Mouse (Mus musculus) liver (tissue): ENCODE data around the gene Hoxd11.

Experiments
- DNase-seq: peaks from one replicate; pipeline ENCODE4 v3.0.0-alpha.2; 2020; ENCODE audit warnings: mixed read lengths

Gene Hoxd11

DNA sequence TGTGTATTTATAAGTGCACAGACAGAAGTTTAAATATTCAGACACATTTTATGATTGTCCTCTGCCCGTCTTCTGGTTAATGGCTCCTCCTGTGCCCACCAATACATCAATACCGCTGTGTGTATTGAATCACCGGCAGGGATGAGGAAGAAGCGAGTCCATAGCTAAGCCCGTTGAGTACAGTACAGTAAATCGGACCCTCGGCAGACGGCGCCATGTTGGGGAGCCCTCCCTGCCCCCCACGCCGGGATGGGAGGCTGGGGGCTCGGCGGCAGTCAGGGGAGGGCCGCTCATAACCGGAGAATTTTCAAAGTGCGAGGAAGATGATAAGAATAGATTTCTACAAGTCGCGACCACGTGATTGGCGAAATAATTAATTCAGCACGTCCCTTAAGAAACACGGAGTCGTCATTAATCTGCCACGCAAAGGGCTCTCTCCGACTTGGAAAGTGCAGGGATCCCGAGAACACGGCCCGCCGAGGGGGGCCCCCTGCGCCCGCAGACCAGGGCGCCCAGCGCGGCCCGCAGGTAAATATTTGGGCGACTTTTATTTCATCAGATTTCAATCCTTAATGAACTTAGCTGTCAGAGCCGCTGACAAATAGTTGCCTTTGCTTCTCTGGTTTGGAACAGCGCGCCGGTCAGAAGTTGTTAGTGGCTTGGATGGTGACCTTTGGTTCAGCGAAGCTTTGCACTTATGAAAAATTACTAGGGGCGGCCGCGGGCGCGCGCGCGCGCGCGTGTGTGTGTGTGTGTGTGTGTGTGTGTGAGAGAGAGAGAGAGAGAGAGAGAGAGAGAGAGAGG, 53.4 kb downstream of the Hoxd11 start:
- DNase-seq, result no peak

DNA sequence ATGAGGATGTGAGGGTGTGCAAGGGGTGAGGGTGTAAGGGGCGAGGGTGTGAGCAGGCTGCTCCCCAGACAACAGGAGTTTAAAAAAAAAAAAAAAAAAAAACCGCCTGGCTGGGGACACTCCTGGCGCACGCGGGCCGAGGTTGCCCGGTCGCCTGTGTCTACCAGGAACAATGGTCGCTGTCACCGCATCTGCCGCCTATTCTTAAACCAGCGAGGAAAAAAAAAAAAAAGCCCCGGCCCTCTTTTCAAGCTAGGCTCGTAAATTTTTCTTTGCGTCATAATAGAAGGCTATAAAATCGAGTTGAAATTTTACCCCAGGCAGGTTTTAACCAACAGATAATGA, 53.9 kb downstream of the Hoxd11 start:
- DNase-seq, result no peak

DNA sequence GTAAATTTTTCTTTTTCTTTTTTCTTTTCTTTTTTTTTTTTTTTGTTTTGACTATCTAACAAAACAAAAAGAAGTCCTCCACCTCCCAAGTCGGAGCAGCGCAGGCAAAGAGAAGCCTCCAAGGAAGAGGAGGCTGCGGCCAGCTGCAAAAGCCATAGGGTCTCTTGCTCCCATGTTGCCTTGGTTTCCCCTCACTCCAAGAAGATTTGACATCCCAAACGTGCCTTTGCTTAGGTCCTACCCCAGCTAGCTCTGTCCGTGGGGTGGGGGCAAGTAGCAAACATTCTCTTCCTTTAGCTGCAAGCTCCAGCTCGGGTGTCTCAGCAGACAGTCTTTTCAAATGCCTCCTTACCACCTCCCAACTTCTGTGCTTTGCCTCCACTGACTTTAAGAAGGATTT, 54.4 kb downstream of the Hoxd11 start:
- DNase-seq, result no peak

DNA sequence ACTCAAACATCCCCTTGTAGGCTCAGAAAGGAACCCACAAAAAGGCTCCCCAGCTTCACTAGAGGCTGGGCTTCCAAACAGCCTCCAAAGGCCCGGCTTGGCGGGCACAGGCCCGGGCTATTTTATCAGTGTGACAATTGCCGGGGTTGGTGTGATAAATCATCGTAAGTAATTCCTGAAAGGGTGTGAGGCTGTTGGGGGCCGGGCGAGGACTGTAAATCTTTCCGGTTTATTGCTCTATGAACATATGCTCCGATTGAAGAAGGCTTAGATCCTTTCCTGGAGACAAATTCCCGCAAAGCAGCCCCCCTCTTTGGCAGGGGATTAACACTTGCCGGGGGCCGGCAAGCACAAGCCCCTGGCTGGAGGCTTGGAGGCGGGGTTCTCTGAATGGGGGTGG, 55.1 kb downstream of the Hoxd11 start:
- no peak for DNase-seq

DNA sequence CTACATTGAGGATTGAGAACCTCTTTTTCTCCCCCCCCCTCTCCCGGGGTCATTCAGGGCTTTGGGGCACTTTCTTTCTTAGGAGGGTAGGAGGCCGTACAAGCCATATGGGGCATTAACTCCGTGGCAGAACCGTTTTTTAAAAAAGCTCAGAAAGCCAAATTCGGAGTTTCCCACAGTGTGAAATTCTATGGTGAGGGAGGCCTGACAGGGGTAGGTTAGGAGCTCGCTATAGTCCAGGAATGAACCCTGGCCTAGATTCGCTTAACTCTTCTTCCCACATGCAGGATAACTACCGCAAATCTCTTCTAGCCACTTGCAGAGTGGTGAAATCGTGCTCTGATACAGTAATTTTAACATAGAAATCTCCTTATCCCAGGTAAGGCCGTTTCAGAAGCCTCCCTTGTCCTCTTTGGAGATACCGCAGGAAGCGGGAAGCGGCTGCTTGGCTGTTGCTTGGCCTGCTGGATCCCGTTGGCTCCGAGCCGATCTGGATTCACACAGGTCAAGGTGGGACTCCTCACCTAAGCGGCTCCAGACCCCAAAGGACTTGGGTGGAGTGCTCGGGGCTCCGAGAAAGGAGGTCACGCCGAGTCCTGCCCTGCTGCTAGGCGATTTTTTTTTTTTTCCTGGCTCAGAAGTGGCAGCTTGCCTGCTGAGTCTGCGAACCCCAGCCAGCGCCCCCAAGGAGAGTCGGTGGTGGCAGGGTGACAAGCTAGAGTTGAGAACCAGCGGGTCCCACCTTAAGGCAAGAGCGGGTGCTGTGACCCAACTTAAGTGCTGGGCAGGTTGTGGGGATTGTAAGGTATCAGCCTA, 55.8 kb downstream of the Hoxd11 start:
- DNase-seq, result no peak

DNA sequence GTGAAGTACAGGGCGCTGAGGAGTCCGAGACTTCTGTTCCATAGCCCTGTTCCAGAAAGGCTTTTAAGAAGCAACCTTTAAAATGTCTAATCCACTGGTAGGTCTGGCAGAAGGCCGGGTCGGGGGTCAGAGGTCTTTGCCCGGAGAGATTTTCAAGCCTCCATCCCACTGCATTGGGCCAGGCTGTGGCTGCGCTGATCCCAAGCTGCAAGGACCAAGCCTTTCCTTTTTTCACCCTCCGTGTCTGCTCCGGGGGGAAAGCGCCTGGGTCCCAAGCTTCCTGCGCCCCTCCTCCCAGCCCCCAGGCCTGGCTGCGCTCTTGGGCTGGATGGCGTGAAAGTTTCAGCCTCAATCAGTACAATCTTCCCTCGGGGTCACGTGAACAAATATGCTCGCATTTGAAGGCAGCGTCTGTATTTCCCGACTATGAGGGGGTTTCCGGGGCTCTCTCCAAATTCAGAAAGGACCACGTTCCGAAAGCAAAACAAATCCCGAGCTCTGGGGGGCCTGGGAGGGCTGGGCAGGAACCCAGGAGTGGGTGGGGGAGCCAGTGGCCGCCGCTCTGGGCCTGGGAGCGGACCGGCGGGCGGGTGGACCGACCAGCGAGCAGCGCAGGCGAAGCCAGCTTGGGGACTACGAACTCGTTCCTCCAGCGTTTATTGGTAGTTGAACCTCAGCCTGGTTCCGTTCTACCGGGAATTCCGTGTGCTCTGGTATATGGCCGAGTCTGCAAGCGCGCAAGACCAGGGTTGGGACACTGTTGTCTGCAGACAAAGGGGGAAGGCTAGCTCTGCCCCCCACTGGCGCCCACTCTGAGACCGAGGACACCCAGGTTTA, 56.7 kb downstream of the Hoxd11 start:
- no peak for DNase-seq
